Mouse (Mus musculus): ENCODE measurements around the gene Ptprd.

DNA sequence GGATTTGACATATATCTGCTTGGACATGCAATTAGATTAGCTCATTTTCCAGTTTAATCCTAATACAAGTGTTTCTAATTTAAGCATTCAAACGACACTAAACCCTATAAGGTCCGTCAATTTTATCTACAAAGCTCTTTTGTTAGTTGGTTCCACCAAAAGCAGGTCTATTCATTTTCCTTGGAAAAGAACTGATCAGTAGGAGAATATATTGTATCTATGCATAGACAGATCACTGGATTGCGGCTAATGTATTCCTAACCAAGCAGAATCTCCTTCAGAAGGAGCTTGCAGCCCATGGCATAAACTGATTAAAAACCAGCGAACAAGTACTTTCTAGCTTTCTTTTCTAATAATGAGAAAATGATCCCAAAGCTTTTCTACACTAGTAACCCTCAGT lies 933.8 kb downstream of the Ptprd start:
- TF ChIP-seq CTCF (IDR thresholded peaks at IDR 0.05; ENCODE audit: low read depth) (no peak), EP300 (IDR thresholded peaks at IDR 0.05; ENCODE audit: low read depth) (no peak)
